Mouse (Mus musculus) brain, embryonic 14.5 days (tissue): ENCODE measurements at regions not wholly inside any gene's neighbourhood (a gene's known extent, or its start where the extent isn't known, plus 50 kb on each side); places are given as distances from the start of the nearest gene placed in this dataset.

Source experiments
- CTCF ChIP-seq: fragments of 200-500 bp; IDR thresholded peaks from 2 replicates; pipeline ENCODE4 v1.5.1; 2012; ENCODE audit warnings: inconsistent platforms, mild to moderate bottlenecking, moderate library complexity, borderline replicate concordance; ENCODE audit not compliant: insufficient read depth, insufficient read length; ENCODE audit errors: extremely low read depth
- POLR2A ChIP-seq: fragments of 200-500 bp; IDR thresholded peaks from 2 replicates; pipeline ENCODE4 v1.6.1; 2012; ENCODE audit warnings: mild to moderate bottlenecking, inconsistent platforms, borderline replicate concordance; ENCODE audit not compliant: poor library complexity, insufficient read depth, insufficient read length, severe bottlenecking; ENCODE audit errors: extremely low read depth

DNA sequence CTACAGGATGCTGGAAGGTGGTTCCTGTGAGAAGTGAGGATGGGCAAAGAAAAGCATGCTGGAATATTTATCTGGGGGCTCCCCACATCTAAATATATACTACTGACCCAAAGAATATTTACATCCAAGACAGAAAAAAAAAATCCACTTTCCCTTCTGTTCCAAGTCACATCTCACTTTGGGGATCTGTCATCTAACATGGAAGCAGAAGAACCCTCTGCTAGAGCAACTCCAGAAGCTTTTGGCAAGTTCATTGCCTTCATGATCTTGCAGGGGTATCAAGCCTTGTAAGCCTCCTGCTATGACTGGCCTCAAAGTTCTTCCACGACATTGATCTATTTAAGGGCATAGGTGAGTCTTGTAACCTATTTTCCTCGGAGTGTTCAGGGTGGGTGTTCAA is 64.9 kb upstream of the Spdye4c start:
- TF ChIP-seq POLR2A, result no peak
- no peak for TF ChIP-seq CTCF
